Mouse (Mus musculus): ENCODE data around the gene Irgm1. TPM values are rescaled to one million over a fixed set of nuclear protein-coding genes. Genes with fewer than 3 reads are reported as not detected.
A peak's percentile ranks its signal among the peaks of the same experiment; 100 is the strongest.

Irgm1 gene
- polyA plus RNA-seq, 1 experiment from 2014 or later, result 6.7 TPM

DNA sequence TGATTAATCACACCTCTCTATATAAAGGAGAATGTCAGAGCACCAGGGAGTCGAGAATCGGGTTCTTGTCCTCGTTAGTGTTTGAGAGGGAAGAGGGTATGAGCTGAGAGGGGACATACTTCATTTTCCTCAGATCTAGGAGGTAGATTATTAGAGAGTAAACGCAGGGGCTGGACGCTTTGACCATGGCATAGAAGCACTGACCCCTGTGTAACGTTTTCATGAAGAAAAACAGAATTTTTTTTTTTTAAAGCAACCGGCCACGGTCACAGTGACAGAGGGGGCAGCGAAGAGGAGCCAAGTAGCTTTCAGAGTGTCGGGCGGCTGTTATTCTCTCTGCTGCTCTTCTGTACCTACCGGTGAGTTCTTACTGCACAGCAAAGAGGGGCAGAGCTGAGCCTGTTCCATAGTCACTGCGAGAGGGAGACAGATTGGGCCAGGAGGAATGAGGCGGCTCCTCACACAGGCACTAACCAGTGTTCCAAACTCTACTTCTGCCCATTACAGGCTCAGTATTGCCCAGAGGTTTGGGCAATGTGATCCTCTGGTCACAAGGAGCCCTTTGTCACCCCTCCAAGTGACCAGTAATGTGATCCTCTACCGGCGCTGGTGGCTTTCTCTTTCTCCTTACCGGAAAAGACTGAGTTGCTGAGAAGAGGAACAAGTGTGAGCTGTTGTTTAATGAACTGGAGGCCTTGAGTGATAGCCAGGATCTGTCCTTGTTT lies 496 bp upstream of the Irgm1 start:
- 8% methylated on average over 17 of the region's 17 CpGs for WGBS
- peak; percentile 33 for DNase-seq
- no peaks in the 10 kb centered on the region for H3K36me3 ChIP-seq (ENCODE audit: insufficient read depth)

DNA sequence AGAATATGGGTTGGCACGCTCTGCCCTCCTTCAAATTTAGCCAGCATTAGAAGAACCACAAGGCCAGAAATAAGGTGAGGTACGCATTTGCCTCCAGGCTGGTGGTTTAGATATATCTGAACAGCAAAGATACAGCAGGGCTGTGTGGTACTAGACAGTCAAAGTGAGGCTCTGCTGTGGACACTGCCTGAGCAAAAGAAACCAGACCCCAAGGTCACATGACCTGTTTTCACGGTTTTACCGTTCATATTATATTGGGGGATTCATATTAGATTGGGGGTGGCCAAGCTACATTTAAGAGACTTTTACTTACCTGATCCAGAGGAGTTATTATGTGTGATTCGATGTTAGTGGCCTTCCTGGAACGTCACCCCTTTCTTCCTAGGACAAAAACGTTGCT lies 702 bp downstream of the Irgm1 start:
- 0 out of 2 replicates have a peak, but pooled peaks cover 10% of the 10 kb centered on the region for H3K4me1 ChIP-seq (ENCODE audit: insufficient read depth)
- no peaks in the 10 kb centered on the region for H3K27me3 ChIP-seq (ENCODE audit: insufficient read depth, low read length)
- WGBS, result 28% methylated on average over 7 of the region's 7 CpGs
- peak overlapping the region; percentile 69 for H3K9ac ChIP-seq
- H3K36me3 ChIP-seq (ENCODE audit: insufficient read depth), result no peaks in the 10 kb centered on the region
- ATAC-seq (ENCODE audit: insufficient read depth) (0 out of 2 replicates have a peak, but pooled peaks have one; percentile 16), DNase-seq (peak; percentile 24)
- no peak for TF ChIP-seq CTCF (IDR thresholded peaks at IDR 0.05; ENCODE audit: low read depth)
- peak overlapping the region; percentile 73 for H3K4me2 ChIP-seq
- H3K27ac ChIP-seq (ENCODE audit: low read depth), result peak overlapping the region; percentile 77
- peak overlapping the region; percentile 46 for H3K4me3 ChIP-seq (ENCODE audit: low read depth, low read length)
- no peaks in the 10 kb centered on the region for H3K9me3 ChIP-seq (ENCODE audit: low read depth, low read length)

More for the DNA sequence above, 496 bp upstream of the Irgm1 start:
- Histone ChIP-seq H3K4me3 (ENCODE audit: low read depth, low read length) (peak overlapping the region; percentile 46), H3K27me3 (ENCODE audit: insufficient read depth, low read length) (no peaks in the 10 kb centered on the region), H3K4me2 (peak overlapping the region; percentile 73), H3K9me3 (ENCODE audit: low read depth, low read length) (no peaks in the 10 kb centered on the region), H3K9ac (peak overlapping the region; percentile 69), H3K4me1 (ENCODE audit: insufficient read depth) (0 out of 2 replicates have a peak, but pooled peaks cover 10% of the 10 kb centered on the region), H3K27ac (ENCODE audit: low read depth) (peak overlapping the region; percentile 59)
- 0 out of 2 replicates have a peak, but pooled peaks have one; percentile 1 for TF ChIP-seq CTCF (IDR thresholded peaks at IDR 0.05; ENCODE audit: low read depth)
- 0 out of 2 replicates have a peak, but pooled peaks have one; percentile 18 for ATAC-seq (ENCODE audit: insufficient read depth)

DNA sequence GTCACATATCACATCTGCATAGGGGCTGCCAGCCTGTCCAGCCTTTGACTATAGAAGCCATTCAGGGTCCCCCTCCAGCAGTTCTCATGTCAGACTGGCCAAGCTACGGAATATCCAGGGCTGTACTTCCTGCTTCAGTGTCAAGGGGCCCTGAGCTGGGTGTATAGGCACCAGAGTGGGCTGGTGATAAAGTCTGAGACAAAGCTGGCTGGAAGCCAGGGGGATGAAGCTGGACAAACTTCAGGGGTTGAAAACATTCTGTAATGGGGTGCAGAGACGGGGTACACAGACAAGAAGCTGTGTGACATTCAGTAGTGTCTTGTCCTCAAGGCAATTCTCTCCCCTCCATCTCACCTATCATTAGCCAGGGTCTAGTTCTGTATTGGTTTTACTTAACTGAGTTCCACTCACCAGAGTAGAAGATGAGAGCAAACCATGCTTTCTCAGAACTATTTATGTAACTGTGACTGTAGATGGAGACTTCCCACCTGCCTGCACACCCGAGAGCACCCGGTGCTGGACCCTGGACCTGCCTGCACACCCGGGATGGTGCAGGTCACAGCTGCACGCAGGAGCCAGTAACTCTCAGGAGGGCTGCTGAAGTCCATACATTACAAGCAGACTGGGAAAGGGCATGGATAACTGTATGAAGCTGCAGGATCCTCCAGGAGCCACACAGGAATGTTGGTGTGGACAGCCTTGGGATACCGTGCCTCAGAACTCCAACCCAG lies 1.9 kb downstream of the Irgm1 start:
- peak overlapping the region; percentile 29; the same call in 1 of the 2 replicates for H3K9ac ChIP-seq
- peak overlapping the region; percentile 73 for H3K4me2 ChIP-seq
- H3K27ac ChIP-seq (ENCODE audit: low read depth), result no peak overlapping the region
- H3K4me1 ChIP-seq (ENCODE audit: insufficient read depth), result 0 out of 2 replicates have a peak, but pooled peaks cover 10% of the 10 kb centered on the region
- H3K9me3 ChIP-seq (ENCODE audit: low read depth, low read length), result no peaks in the 10 kb centered on the region
- no peaks in the 10 kb centered on the region for H3K36me3 ChIP-seq (ENCODE audit: insufficient read depth)
- H3K27me3 ChIP-seq (ENCODE audit: insufficient read depth, low read length), result no peaks in the 10 kb centered on the region
- ATAC-seq (ENCODE audit: insufficient read depth), result no peak
- WGBS, result 29% methylated on average over 7 of the region's 7 CpGs
- no peak for TF ChIP-seq CTCF (IDR thresholded peaks at IDR 0.05; ENCODE audit: low read depth)
- peak overlapping the region; percentile 46 for H3K4me3 ChIP-seq (ENCODE audit: low read depth, low read length)
- peak; percentile 49 for DNase-seq

DNA sequence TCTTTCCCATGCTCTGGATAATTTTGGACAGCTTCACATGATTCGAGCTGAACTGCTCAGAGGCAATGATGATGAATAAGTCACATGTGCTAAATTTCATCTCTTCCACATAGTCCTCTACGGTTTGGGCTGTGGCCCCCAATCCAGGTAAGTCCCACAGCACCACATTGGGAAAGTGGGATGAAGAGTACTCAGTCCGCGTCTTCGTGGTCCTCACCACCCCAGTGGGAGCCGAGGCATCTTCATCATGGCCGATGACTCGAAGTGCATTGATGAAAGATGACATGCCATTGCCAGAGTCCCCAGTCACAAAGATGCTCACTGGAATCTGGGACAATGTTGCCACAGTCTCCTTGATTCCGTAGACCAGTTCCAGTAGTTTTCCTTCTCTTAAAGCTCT lies 5.0 kb downstream of the Irgm1 start:
- Histone ChIP-seq H3K36me3 (ENCODE audit: insufficient read depth) (no peaks in the 10 kb centered on the region), H3K9ac (no peak overlapping the region), H3K4me2 (no peak overlapping the region), H3K4me1 (ENCODE audit: insufficient read depth) (0 out of 2 replicates have a peak, but pooled peaks cover 6% of the 10 kb centered on the region), H3K27me3 (ENCODE audit: insufficient read depth, low read length) (no peaks in the 10 kb centered on the region), H3K9me3 (ENCODE audit: low read depth, low read length) (no peaks in the 10 kb centered on the region), H3K27ac (ENCODE audit: low read depth) (no peak overlapping the region), H3K4me3 (ENCODE audit: low read depth, low read length) (no peak overlapping the region)
- TF ChIP-seq CTCF (IDR thresholded peaks at IDR 0.05; ENCODE audit: low read depth), result no peak
- no peak for DNase-seq
- no peak for ATAC-seq (ENCODE audit: insufficient read depth)
- 93% methylated on average over 9 of the region's 9 CpGs for WGBS

DNA sequence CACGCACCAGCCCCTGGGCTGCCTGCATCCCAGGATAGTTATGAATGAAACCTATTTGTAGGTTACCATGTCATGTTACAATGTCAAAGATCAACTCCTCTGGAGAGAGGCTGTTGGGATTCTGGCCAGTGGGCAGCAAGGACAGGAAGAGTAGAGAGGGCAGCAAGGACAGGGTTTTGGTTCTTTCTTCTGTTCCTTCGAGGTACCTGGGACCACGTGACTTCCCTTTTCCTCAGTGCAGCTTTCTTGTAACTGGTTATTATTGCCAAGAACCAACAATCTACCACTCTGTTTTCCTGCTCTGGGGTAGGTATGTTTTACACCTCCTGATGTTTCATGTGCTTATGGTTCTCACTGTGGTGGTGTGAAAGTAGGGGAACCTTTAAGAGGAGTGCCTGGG lies 7.7 kb downstream of the Irgm1 start:
- Histone ChIP-seq H3K9ac (no peak overlapping the region), H3K4me2 (no peak overlapping the region), H3K36me3 (ENCODE audit: insufficient read depth) (no peaks in the 10 kb centered on the region), H3K27ac (ENCODE audit: low read depth) (no peak overlapping the region), H3K27me3 (ENCODE audit: insufficient read depth, low read length) (no peaks in the 10 kb centered on the region), H3K9me3 (ENCODE audit: low read depth, low read length) (no peaks in the 10 kb centered on the region), H3K4me1 (ENCODE audit: insufficient read depth) (no peaks in the 10 kb centered on the region), H3K4me3 (ENCODE audit: low read depth, low read length) (no peak overlapping the region)
- TF ChIP-seq CTCF (IDR thresholded peaks at IDR 0.05; ENCODE audit: low read depth), result no peak
- ATAC-seq (ENCODE audit: insufficient read depth), result no peak
- no peak for DNase-seq
- 80% methylated on average over 3 of the region's 3 CpGs for WGBS

DNA sequence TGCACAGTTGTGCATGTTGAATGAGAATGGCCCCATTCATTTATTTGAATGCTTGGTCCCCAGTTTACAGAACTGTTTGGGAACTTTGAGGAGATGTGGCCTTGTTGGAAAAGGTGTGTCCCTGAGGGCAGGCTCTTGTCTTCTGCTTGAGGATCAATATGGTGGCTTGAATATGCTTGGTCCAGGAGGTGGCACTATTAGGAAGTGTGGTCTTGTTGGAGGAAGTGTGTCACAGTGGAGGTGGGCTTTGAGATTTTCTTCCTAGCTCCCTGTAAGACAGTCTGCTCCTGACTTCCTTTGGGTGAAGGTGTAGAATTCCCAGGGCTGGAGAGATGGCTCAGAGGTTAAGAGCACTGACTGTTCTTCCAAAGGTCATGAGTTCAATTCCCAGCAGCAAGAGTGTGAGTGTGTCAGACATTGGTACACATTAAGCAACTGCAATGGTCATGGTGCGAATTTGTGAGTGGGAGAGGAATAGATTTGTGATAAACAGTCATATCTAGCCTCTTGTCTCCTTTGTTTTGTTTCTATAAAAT lies 8.6 kb downstream of the Irgm1 start:
- no peaks in the 10 kb centered on the region for H3K4me1 ChIP-seq (ENCODE audit: insufficient read depth)
- ATAC-seq (ENCODE audit: insufficient read depth), result no peak
- no peaks in the 10 kb centered on the region for H3K9me3 ChIP-seq (ENCODE audit: low read depth, low read length)
- no peak overlapping the region for H3K9ac ChIP-seq
- 56% methylated on average over 1 of the region's 1 CpGs for WGBS
- H3K27ac ChIP-seq (ENCODE audit: low read depth), result no peak overlapping the region
- H3K4me3 ChIP-seq (ENCODE audit: low read depth, low read length), result no peak overlapping the region
- H3K27me3 ChIP-seq (ENCODE audit: insufficient read depth, low read length), result no peaks in the 10 kb centered on the region
- no peak for DNase-seq
- TF ChIP-seq CTCF (IDR thresholded peaks at IDR 0.05; ENCODE audit: low read depth), result no peak
- H3K4me2 ChIP-seq, result no peak overlapping the region
- H3K36me3 ChIP-seq (ENCODE audit: insufficient read depth), result no peaks in the 10 kb centered on the region

DNA sequence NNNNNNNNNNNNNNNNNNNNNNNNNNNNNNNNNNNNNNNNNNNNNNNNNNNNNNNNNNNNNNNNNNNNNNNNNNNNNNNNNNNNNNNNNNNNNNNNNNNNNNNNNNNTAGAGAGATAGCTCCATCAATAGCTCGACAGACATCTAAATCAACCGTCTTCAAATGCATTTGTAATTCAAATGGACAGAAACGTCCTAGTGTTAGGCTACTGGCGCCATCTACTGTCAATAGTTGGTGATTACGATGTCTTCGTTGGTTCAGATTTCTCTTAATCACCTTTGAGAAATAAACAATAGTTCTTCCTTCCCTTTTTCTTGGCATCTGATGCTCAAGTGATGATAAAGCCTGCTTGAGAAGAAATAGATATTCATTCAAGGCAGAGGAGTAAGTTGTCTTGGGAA lies 12.5 kb downstream of the Irgm1 start:
- H3K9ac ChIP-seq, result no peak overlapping the region
- H3K9me3 ChIP-seq (ENCODE audit: low read depth, low read length), result no peaks in the 10 kb centered on the region
- 0% methylated on average over 6 of the region's 6 CpGs for whole genome bisulfite sequencing
- no peaks in the 10 kb centered on the region for H3K36me3 ChIP-seq (ENCODE audit: insufficient read depth)
- ATAC-seq (ENCODE audit: insufficient read depth), result no peak
- no peaks in the 10 kb centered on the region for H3K4me1 ChIP-seq (ENCODE audit: insufficient read depth)
- peak overlapping the region; percentile 47 for H3K4me3 ChIP-seq (ENCODE audit: low read depth, low read length)
- H3K27me3 ChIP-seq (ENCODE audit: insufficient read depth, low read length), result no peaks in the 10 kb centered on the region
- peak; percentile 94 for DNase-seq
- H3K27ac ChIP-seq (ENCODE audit: low read depth), result no peak overlapping the region
- peak; percentile 85 for TF ChIP-seq CTCF (IDR thresholded peaks at IDR 0.05; ENCODE audit: low read depth)
- peak overlapping the region; percentile 92 for H3K4me2 ChIP-seq

Data from lung, embryonic 14.5 days (tissue).